Mouse (Mus musculus): Measurements from ENCODE around the gene F2rl2. TPM values are rescaled to one million over a fixed set of nuclear protein-coding genes. Genes with fewer than 3 reads are reported as not detected.
A peak's percentile ranks its signal among the peaks of the same experiment; 100 is the strongest.

The F2rl2 gene
- polyA plus RNA-seq, 1 experiment from 2014 or later, result 7.5 TPM

- H3K27me3 ChIP-seq, result no peaks in the 10 kb centered on the region
- H3K4me2 ChIP-seq, result peak overlapping the region; percentile 69
- 51% methylated on average over 5 of the region's 5 CpGs for WGBS (ENCODE audit: insufficient replicate concordance)
- peak overlapping the region; percentile 55 for H3K4me3 ChIP-seq (replicated peaks)
- peak overlapping the region; percentile 62 for H3K9ac ChIP-seq
- peaks cover 65% of the 10 kb centered on the region for H3K4me1 ChIP-seq (replicated peaks)
- peak overlapping the region; percentile 99 for H3K27ac ChIP-seq (replicated peaks)
- ATAC-seq (ENCODE audit: insufficient read depth), result peak; percentile 35
- H3K9me3 ChIP-seq (replicated peaks), result no peaks in the 10 kb centered on the region
- peaks cover 56% of the 10 kb centered on the region for H3K36me3 ChIP-seq (replicated peaks)
Observed at GRCm38 (mm10) chr13:95670534-95670933, 26.1 kb upstream of the F2rl2 start.

GRCm38 (mm10) chr13:95671108-95671897, 25.4 kb upstream of the F2rl2 start:
- Histone ChIP-seq H3K9ac (peak overlapping the region; percentile 62), H3K36me3 (replicated peaks) (peaks cover 48% of the 10 kb centered on the region), H3K4me1 (replicated peaks) (peaks cover 65% of the 10 kb centered on the region), H3K27me3 (no peaks in the 10 kb centered on the region), H3K27ac (replicated peaks) (peak overlapping the region; percentile 99), H3K4me3 (replicated peaks) (peak overlapping the region; percentile 55), H3K4me2 (peak overlapping the region; percentile 69), H3K9me3 (replicated peaks) (no peaks in the 10 kb centered on the region)
- 16% methylated on average over 9 of the region's 9 CpGs for WGBS (ENCODE audit: insufficient replicate concordance)
- peak; percentile 94 for ATAC-seq (ENCODE audit: insufficient read depth)

GRCm38 (mm10) chr13:95672372-95672771, 24.3 kb upstream of the F2rl2 start:
- peak overlapping the region; percentile 62 for H3K9ac ChIP-seq
- peaks cover 38% of the 10 kb centered on the region for H3K36me3 ChIP-seq (replicated peaks)
- H3K4me2 ChIP-seq, result peak overlapping the region; percentile 69
- no peaks in the 10 kb centered on the region for H3K27me3 ChIP-seq
- peak overlapping the region; percentile 55 for H3K4me3 ChIP-seq (replicated peaks)
- peak overlapping the region; percentile 99 for H3K27ac ChIP-seq (replicated peaks)
- no peaks in the 10 kb centered on the region for H3K9me3 ChIP-seq (replicated peaks)
- no peak for ATAC-seq (ENCODE audit: insufficient read depth)
- peaks cover 72% of the 10 kb centered on the region for H3K4me1 ChIP-seq (replicated peaks)
- WGBS (ENCODE audit: insufficient replicate concordance), result 37% methylated on average over 7 of the region's 7 CpGs

- H3K4me3 ChIP-seq (replicated peaks), result no peak overlapping the region; the same call in 1 of the 2 replicates
Observed at GRCm38 (mm10) chr13:95679078-95679477, 17.6 kb upstream of the F2rl2 start.

GRCm38 (mm10) chr13:95679491-95679941, 17.1 kb upstream of the F2rl2 start:
- peak; percentile 99 for ATAC-seq (ENCODE audit: insufficient read depth)
- Histone ChIP-seq H3K4me1 (replicated peaks) (peaks cover 63% of the 10 kb centered on the region), H3K4me3 (replicated peaks) (peak overlapping the region; percentile 11), H3K27ac (replicated peaks) (peak overlapping the region; percentile 99), H3K9me3 (replicated peaks) (no peaks in the 10 kb centered on the region), H3K36me3 (replicated peaks) (peaks cover 20% of the 10 kb centered on the region), H3K27me3 (no peaks in the 10 kb centered on the region), H3K9ac (peak overlapping the region; percentile 42), H3K4me2 (peak overlapping the region; percentile 56)
- 21% methylated on average over 4 of the region's 4 CpGs for WGBS (ENCODE audit: insufficient replicate concordance)

More at GRCm38 (mm10) chr13:95679078-95679477, 17.6 kb upstream of the F2rl2 start:
- Histone ChIP-seq H3K27me3 (no peaks in the 10 kb centered on the region), H3K27ac (replicated peaks) (peak overlapping the region; percentile 99), H3K4me1 (replicated peaks) (peaks cover 67% of the 10 kb centered on the region), H3K9me3 (replicated peaks) (no peaks in the 10 kb centered on the region), H3K36me3 (replicated peaks) (peaks cover 18% of the 10 kb centered on the region), H3K4me2 (peak overlapping the region; percentile 56), H3K9ac (peak overlapping the region; percentile 42)
- 34% methylated on average over 5 of the region's 5 CpGs for WGBS (ENCODE audit: insufficient replicate concordance)
- peak; percentile 71 for ATAC-seq (ENCODE audit: insufficient read depth)

- no peak for ATAC-seq (ENCODE audit: insufficient read depth)
- H3K4me2 ChIP-seq, result no peak overlapping the region
- no peak overlapping the region for H3K4me3 ChIP-seq (replicated peaks)
- peaks cover 16% of the 10 kb centered on the region for H3K36me3 ChIP-seq (replicated peaks)
- H3K27ac ChIP-seq (replicated peaks), result no peak overlapping the region
- 66% methylated on average over 9 of the region's 9 CpGs for WGBS (ENCODE audit: insufficient replicate concordance)
- no peaks in the 10 kb centered on the region for H3K9me3 ChIP-seq (replicated peaks)
- H3K27me3 ChIP-seq, result no peaks in the 10 kb centered on the region
- H3K4me1 ChIP-seq (replicated peaks), result peaks cover 72% of the 10 kb centered on the region
- no peak overlapping the region for H3K9ac ChIP-seq
Observed at GRCm38 (mm10) chr13:95684656-95685244, 11.9 kb upstream of the F2rl2 start.

GRCm38 (mm10) chr13:95685736-95686135, 10.9 kb upstream of the F2rl2 start:
- no peaks in the 10 kb centered on the region for H3K27me3 ChIP-seq
- 33% methylated on average over 5 of the region's 5 CpGs for WGBS (ENCODE audit: insufficient replicate concordance)
- no peak overlapping the region for H3K4me2 ChIP-seq
- H3K4me3 ChIP-seq (replicated peaks), result no peak overlapping the region
- no peak overlapping the region for H3K9ac ChIP-seq
- H3K4me1 ChIP-seq (replicated peaks), result peaks cover 64% of the 10 kb centered on the region
- ATAC-seq (ENCODE audit: insufficient read depth), result no peak
- peak overlapping the region; percentile 25; the same call in 1 of the 2 replicates for H3K27ac ChIP-seq (replicated peaks)
- no peaks in the 10 kb centered on the region for H3K9me3 ChIP-seq (replicated peaks)
- H3K36me3 ChIP-seq (replicated peaks), result peaks cover 16% of the 10 kb centered on the region

GRCm38 (mm10) chr13:95688576-95688975, 8.1 kb upstream of the F2rl2 start:
- Histone ChIP-seq H3K36me3 (replicated peaks) (0 out of 2 replicates have a peak, but pooled peaks cover 4% of the 10 kb centered on the region), H3K9me3 (replicated peaks) (no peaks in the 10 kb centered on the region), H3K4me3 (replicated peaks) (no peak overlapping the region), H3K4me2 (peak overlapping the region; percentile 31), H3K27ac (replicated peaks) (peak overlapping the region; percentile 83), H3K27me3 (no peaks in the 10 kb centered on the region), H3K9ac (0 out of 2 replicates have a peak overlapping the region, but pooled peaks have one; percentile 21), H3K4me1 (replicated peaks) (peaks cover 56% of the 10 kb centered on the region)
- 9% methylated on average over 1 of the region's 1 CpGs for WGBS (ENCODE audit: insufficient replicate concordance)
- peak; percentile 98 for ATAC-seq (ENCODE audit: insufficient read depth)

- Histone ChIP-seq H3K4me3 (replicated peaks) (no peak overlapping the region), H3K4me2 (no peak overlapping the region), H3K9ac (no peak overlapping the region), H3K27ac (replicated peaks) (0 out of 2 replicates have a peak overlapping the region, but pooled peaks have one; percentile 10), H3K9me3 (replicated peaks) (no peaks in the 10 kb centered on the region), H3K36me3 (replicated peaks) (no peaks in the 10 kb centered on the region), H3K27me3 (no peaks in the 10 kb centered on the region), H3K4me1 (replicated peaks) (peaks cover 50% of the 10 kb centered on the region)
- no peak for ATAC-seq (ENCODE audit: insufficient read depth)
- 36% methylated on average over 8 of the region's 8 CpGs for WGBS (ENCODE audit: insufficient replicate concordance)
Observed at GRCm38 (mm10) chr13:95692201-95692600, 4.5 kb upstream of the F2rl2 start.

- no peak overlapping the region for H3K9ac ChIP-seq
- H3K27ac ChIP-seq (replicated peaks), result peak overlapping the region; percentile 62
- 84% methylated on average over 9 of the region's 9 CpGs for WGBS (ENCODE audit: insufficient replicate concordance)
- no peak overlapping the region for H3K4me2 ChIP-seq
- ATAC-seq (ENCODE audit: insufficient read depth), result no peak; the same call in 1 of the 2 replicates
- H3K4me3 ChIP-seq (replicated peaks), result no peak overlapping the region
- no peaks in the 10 kb centered on the region for H3K9me3 ChIP-seq (replicated peaks)
- H3K27me3 ChIP-seq, result no peaks in the 10 kb centered on the region
- peaks cover 33% of the 10 kb centered on the region for H3K4me1 ChIP-seq (replicated peaks)
- H3K36me3 ChIP-seq (replicated peaks), result 0 out of 2 replicates have a peak, but pooled peaks cover 4% of the 10 kb centered on the region
Observed at GRCm38 (mm10) chr13:95696120-95696653, 466 bp upstream of the F2rl2 start.

- Histone ChIP-seq H3K4me1 (replicated peaks) (peaks cover 25% of the 10 kb centered on the region), H3K4me2 (no peak overlapping the region)
- WGBS (ENCODE audit: insufficient replicate concordance), result 20% methylated on average over 6 of the region's 6 CpGs
Observed at GRCm38 (mm10) chr13:95697874-95698273, 1.2 kb downstream of the F2rl2 start.

More at GRCm38 (mm10) chr13:95697874-95698273, 1.2 kb downstream of the F2rl2 start:
- no peaks in the 10 kb centered on the region for H3K27me3 ChIP-seq
- peak overlapping the region; percentile 55; the same call in 1 of the 2 replicates for H3K27ac ChIP-seq (replicated peaks)
- no peak for ATAC-seq (ENCODE audit: insufficient read depth)
- H3K9ac ChIP-seq, result peak overlapping the region; percentile 15; the same call in 1 of the 2 replicates
- 0 out of 2 replicates have a peak, but pooled peaks cover 6% of the 10 kb centered on the region for H3K36me3 ChIP-seq (replicated peaks)
- no peaks in the 10 kb centered on the region for H3K9me3 ChIP-seq (replicated peaks)
- H3K4me3 ChIP-seq (replicated peaks), result no peak overlapping the region
